Mouse (Mus musculus): ENCODE results near the gene Smc1a. TPM values are rescaled to one million over a fixed set of nuclear protein-coding genes. Genes with fewer than 3 reads are reported as not detected.

Gene Smc1a
- 10 to 100 TPM; 50.3 to 59.5 TPM for total RNA-seq (2021)
- long read RNA-seq, experiment 1, full-length matches to known transcripts = 46 of 61 reads
- long read RNA-seq, experiment 1, partial matches to known transcripts = 7 of 61 reads
- long read RNA-seq, experiment 1, other reads (novel, unspliced or antisense) = 8 of 61 reads
- long read RNA-seq, experiment 2, full-length matches to known transcripts = 53 of 71 reads
- long read RNA-seq, experiment 2, partial matches to known transcripts = 10 of 71 reads
- long read RNA-seq, experiment 2, other reads (novel, unspliced or antisense) = 8 of 71 reads

DNA sequence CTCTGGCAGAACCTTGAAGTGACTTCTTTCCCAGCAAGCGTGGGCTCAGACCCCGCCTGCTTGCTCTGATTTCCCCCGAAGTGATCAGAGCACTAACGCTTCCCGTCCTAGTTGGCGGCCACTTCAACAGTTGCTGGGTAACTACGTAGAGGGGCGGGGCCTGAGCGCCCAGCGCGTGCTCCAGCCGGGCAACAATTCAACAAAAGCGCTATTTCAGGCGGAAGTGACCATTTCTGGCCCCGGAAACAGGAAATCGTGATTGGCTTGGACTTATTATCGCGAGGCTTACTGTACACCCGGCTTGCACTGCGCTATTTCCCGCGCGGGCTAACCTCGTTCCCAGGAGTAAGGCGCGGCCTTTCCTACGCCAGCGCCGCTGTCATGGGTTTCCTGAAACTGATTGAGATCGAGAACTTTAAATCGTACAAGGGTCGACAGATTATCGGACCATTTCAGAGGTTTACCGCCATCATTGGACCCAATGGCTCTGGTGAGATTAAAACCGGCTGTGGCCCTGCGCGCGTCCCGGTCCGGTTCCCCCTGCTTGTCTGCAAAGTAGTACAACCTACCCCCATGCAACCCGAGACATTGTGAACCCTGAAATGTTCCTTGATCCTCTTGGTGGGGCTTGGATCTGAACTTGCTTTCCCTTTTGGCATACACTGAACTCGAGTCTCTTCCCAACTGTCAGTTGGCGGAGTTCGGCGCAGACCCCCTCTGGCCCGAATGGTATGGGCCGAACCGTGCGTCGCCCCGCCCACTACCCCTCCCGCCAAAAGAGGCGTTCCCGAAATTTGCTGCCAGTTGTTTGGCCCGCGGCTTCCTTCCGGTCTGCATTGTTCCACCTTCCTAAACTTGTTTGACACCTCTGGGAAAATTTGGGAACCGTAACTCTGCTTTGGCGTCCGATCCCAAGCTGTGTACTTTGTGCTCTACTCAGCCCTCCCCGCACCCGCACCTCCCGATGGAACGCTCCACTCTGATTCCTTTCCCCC lies at the start of gene Smc1a, which contains the start of gene Ribc1:
Gene Smc1a, plus strand, starts transcription at position 278 of the 995 bp plus-strand sequence.
Gene Ribc1, minus strand, starts transcription at position 145 of the 995 bp plus-strand sequence.
- peak; percentile 68 to 88 for DNase-seq (ENCODE audit: low spot score in 2 of 2)

DNA sequence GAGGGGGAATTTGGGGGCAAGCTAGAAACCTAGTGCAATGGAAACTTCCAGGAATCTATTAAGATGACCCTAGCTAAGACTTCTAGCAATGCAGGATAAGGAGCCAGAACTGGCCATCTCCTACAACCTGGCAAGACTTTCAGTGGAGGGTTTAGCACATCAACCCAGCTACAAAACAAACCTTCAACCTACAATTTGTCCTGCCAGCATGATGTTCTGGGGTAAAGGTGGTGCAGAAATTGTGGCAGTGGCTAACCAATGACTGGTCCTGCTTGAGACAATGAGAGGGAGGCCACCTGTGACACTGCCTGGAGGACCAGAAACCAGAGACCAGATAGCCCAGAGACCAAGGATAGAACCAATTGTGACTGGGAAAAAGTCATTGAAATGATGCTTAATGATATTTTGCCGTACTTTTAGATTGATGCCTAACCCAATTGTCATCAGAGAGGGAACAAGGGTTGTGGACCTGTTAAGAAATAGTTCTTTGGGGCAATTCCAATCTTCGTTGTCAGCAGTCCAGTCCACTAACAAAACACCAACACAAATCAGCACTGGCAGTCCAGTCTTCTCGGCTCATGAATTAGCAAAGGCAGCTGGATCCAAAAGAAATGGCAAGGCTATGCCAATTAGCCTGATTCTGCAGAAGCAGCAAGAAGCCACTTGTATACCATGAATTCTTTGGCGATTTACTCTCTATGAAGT lies 17.1 kb upstream of the Smc1a start:
- no peak for DNase-seq (ENCODE audit: low spot score in 2 of 2)

DNA sequence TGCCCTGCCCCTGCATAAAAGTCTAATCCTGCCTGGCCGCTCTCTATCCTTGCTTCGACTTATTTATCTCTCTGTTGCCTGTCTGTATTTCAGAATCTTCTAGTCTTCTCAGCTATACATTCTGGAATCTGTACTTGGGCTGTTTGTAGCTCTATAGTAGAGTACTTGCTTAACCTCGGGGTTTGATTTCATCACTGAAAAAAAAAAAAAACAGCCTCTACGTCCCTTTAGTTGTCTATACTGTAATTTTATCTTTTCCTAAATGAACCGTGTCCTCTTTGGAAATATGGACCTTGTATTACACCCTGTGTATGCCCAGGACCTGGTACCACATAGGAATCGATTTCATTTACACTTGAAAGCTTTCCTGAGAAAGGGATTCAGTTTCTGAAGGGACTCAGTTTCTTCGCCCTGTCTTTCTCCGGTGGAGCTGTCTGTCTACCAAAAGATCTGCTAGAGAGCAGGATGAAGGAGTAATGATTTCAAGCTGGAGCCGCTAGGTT lies 15.0 kb upstream of the Smc1a start:
- DNase-seq (ENCODE audit: low spot score in 2 of 2) = no peak

DNA sequence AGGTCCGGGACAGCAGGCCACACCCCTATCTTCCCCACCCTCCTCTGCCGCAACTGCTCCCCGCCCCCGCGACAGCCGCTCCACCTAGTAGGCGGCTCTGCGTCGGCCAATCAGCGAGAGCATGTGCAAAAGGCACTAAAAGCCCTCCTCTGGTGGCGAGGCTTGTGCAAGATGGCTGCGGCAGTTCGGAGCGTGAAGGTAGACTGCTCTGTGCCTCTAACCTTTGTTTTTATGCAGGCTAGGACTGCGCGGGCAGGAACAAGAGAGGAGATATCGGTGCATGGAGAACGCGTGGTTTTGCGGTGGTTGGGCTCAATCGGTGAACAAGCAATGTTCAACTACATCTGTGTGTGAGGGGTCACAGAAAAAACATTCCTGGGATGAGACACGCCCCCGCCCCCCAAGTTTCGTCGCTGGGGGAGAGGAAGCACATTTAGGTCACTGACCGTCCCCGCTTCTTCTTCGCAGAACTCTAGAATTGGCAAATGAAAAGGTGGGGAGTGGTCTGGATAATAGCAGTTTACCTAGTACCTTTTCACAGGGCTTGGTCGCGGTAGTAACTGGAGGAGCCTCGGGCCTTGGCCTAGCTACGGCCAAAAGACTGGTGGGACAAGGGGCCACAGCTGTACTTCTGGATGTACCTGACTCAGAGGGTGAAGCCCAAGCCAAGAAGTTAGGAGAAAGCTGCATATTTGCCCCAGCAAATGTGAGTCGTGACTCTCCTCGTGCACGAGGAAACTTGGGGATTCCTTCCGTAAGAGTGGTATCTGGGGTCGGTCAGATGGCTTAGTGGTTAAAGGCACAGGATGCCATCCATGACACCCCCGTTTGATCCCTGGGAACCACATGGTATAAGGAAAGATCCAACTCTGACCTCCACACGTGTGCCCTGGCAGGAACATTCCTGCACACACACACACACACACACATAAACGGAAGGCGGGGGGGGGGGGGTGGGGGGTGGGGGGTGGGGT lies 14.2 kb upstream of the Smc1a start, which contains the start of gene Hsd17b10:
Gene Hsd17b10, plus strand, starts transcription at position 109 of the 974 bp plus-strand sequence.
- DNase-seq (ENCODE audit: low spot score in 2 of 2) = peak; percentile 57 to 78

DNA sequence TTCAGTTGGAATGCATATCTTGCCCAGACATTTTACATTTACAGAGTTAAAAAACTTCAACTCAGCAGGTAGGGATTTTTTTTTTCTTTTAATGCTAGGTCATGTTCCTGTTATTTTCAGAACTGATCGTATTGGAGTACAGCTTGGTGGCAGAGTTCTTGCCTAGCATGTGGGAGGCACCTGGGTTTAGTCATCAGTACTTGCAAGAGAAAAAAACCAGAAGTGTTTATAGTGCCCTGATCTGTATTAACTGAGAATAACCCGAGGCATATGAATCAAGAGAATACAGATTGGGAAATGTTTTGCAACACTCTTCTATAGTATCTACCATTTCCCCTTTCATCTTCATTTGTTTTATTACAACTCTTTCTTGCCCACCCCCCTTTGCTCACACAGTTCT lies 13.4 kb upstream of the Smc1a start:
- DNase-seq (ENCODE audit: low spot score in 2 of 2) = no peak

DNA sequence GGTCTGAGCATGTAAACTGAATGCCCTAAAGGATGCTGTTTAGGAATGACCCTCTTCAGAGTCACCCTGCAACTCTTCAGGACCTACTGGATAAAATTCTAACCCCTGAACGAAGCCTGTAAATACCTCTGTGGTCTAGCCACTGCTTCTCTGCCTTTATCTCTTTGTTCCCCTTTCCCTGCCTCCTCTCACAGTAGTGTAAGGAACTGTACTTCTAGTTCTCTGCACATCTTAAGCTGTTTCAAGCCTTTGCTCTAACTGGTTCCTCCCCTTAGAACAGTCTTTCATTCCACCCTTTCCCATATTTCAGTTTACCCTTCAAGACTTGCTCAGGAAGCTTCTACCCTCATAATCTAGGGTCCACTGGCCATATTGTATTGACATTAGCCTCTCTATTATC lies 8.4 kb upstream of the Smc1a start:
- no peak for DNase-seq (ENCODE audit: low spot score in 2 of 2)

- no peak for DNase-seq (ENCODE audit: low spot score in 2 of 2)
Measured at GRCm38 (mm10) chrX:152015752-152016150, 477 bp upstream of the Smc1a start.

GRCm38 (mm10) chrX:152017186-152017585 lies 958 bp downstream of the Smc1a start:
- DNase-seq (ENCODE audit: low spot score in 2 of 2) = no peak

DNA sequence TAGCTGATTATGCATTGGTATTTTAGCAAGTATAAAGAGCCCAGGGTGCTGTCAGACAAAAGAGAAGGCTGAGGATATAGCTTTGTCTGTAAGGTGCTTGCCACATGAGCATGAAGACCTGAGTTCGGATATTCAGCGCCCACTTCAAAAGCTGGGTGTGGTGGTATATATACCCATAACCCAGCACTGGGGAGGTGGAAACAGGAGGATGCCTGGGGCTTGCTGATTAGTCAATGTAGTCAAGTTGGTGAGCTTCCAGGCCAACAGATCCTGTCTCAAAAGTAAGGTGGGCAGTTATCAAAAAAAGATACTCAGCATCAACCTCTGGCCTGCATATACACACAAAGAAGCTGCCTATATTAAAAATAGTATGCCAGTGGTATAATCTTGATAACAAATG lies 3.1 kb downstream of the Smc1a start:
- DNase-seq (ENCODE audit: low spot score in 2 of 2) = no peak

GRCm38 (mm10) chrX:152039865-152040264 lies 23.6 kb downstream of the Smc1a start:
- DNase-seq (ENCODE audit: low spot score in 2 of 2) = no peak

GRCm38 (mm10) chrX:152047230-152047629 lies 31.0 kb downstream of the Smc1a start:
- no peak for DNase-seq (ENCODE audit: low spot score in 2 of 2)

GRCm38 (mm10) chrX:152052546-152052945 lies 36.3 kb downstream of the Smc1a start:
- DNase-seq (ENCODE audit: low spot score in 2 of 2) = no peak

DNA sequence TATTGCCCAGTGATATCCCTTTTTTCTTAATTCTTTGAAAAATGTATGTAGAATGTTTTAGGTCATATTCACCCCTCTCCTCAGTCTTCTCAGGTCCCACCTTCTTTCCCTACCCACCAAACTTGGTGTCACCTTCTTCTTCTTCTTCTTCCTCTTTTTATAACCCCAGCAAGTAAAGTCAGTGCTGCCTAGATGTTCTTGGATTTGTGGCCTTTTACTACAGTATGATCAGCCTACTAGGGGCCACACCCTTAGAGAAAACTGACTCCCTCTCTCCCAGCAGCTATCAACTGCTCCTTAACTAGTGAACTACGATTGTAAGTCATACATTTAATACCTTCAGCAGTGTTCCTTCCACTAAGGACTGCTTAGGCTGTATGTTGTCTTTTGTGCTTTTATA lies 37.9 kb downstream of the Smc1a start:
- DNase-seq (ENCODE audit: low spot score in 2 of 2) = no peak

GRCm38 (mm10) chrX:152065674-152066073 lies 49.4 kb downstream of the Smc1a start:
- DNase-seq (ENCODE audit: low spot score in 2 of 2) = no peak

GRCm38 (mm10) chrX:152067789-152068188 lies 51.6 kb downstream of the Smc1a start:
- DNase-seq (ENCODE audit: low spot score in 2 of 2) = no peak

DNA sequence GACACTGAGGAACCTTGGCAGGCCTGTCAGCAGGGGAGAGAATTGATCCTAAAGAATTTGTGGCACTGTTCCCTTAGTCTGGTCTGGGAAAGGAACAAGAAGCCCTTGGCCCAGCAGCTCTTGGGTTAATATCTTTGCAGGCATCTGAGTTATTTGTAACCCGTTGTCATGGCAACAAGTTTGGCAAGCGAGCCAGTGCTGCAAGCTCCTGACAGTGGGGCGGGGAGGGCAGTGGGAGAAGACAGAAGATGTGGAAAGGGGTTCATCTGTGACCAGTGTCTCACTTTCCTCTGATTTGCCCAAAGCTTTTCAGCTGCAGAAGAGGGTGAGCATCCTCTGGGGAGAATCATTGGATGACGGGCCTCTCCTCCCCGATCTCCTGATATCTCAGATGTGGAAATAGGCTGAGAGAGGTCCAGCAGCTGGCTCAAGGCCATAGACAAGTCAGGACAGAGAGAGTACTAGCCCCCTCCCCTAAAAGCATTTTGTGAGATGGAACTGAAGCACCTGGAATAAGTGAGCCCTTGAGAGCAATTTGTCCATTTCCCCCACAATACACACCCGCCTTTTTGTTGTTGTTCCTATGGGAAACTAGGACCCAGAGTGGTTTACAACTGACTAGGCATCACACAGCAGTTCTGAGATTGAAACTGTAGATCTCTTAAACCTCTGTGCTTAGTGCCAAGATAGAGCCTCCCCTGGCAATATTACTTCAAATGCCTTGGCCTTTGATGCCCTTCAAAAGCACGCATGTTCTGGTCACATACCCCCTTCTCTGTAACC lies 73.8 kb downstream of the Smc1a start:
- peak; percentile 19 to 40 for DNase-seq (ENCODE audit: low spot score in 2 of 2)

DNA sequence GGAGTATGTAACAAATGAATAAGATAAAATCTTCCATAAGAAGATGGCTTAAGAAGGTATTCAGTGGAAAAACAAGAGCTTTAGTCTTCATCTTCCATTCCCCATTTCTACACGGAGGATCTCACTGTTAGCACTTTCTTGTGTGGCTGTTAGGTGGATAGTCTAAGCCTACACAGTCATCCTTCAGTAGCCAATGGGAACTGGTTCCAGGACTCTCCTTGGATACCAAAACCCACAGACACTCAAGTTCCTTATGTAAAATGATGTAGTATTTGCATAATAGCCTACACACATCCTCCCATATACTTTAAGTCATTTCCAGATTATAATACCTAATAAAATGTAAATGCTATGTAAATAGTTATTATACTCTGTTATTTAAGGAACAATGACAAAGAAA lies 81.3 kb downstream of the Smc1a start:
- DNase-seq (ENCODE audit: low spot score in 2 of 2) = no peak

Data from gastrocnemius, postnatal 4 days (tissue).